Mouse (Mus musculus) kidney, adult 2 months (tissue): ENCODE results near the gene Gm14124. TPM values are rescaled to one million over a fixed set of nuclear protein-coding genes. Genes with fewer than 3 reads are reported as not detected.
A peak's percentile ranks its signal among the peaks of the same experiment; 100 is the strongest.
"Not testable (repeated sequence)": the region's sequence is repeated elsewhere in the genome, so short reads cannot be mapped to it uniquely, and the experiment has no call there.

Experiments
- DNase-seq: peaks from one replicate; pipeline ENCODE4 v3.0.0; 2021
- H3K27ac ChIP-seq: fragments of 200-500 bp; 2 replicates; pipeline ENCODE4 v1.5.1; 2012; ENCODE audit warnings: low read depth, low read length, control low read depth, inconsistent platforms; ENCODE audit not compliant: insufficient read depth
- H3K27me3 ChIP-seq: fragments of 200-500 bp; replicated peaks from 2 replicates; pipeline ENCODE4 v1.6.1; 2012; ENCODE audit warnings: mild to moderate bottlenecking, moderate library complexity, low read length, inconsistent platforms; ENCODE audit not compliant: control insufficient read depth, insufficient read depth
- H3K36me3 ChIP-seq: fragments of 200-500 bp; 2 replicates; pipeline ENCODE4 v1.6.1; 2012; ENCODE audit warnings: mild to moderate bottlenecking, moderate library complexity, low read length, inconsistent platforms; ENCODE audit not compliant: control insufficient read depth, insufficient read depth
- H3K4me1 ChIP-seq: fragments of 200-500 bp; 2 replicates; pipeline ENCODE4 v1.6.1; 2011; ENCODE audit warnings: low read length; ENCODE audit not compliant: control insufficient read depth, insufficient read depth
- H3K4me3 ChIP-seq: fragments of 200-500 bp; 2 replicates; pipeline ENCODE4 v1.5.1; 2011; ENCODE audit warnings: mild to moderate bottlenecking, low read depth, low read length, control low read depth; ENCODE audit not compliant: insufficient read depth
- CTCF ChIP-seq: fragments of 200-500 bp; conservative IDR thresholded peaks from 2 replicates; pipeline ENCODE4 v1.5.1; 2011; ENCODE audit warnings: low read depth, mild to moderate bottlenecking, control low read depth, low read length, moderate library complexity, mixed read lengths; ENCODE audit not compliant: insufficient read depth, insufficient read length
- POLR2A ChIP-seq: fragments of 200-500 bp; IDR thresholded peaks from one replicate; pipeline ENCODE4 v1.6.1; 2011; ENCODE audit warnings: low read depth, low read length, control low read depth
- WGBS: fragments of 180-500 bp; shearing (Covaris S2); methylation state at CpG from one replicate; pipeline ENCODE4 v1.1.7; 2018; 5-methylcytosine and 5-hydroxymethylcytosine counted together
- polyA plus RNA-seq: library from polyadenylated mRNA; depleted of rRNA; stranded (reverse); fragments of >200 nt; gene quantifications from 2 replicates; pipeline ENCODE4 v1.2.3, GENCODE M21; 2012; rRNA removed

The Gm14124 gene
- polyA plus RNA-seq, 1 experiment = not detected

DNA sequence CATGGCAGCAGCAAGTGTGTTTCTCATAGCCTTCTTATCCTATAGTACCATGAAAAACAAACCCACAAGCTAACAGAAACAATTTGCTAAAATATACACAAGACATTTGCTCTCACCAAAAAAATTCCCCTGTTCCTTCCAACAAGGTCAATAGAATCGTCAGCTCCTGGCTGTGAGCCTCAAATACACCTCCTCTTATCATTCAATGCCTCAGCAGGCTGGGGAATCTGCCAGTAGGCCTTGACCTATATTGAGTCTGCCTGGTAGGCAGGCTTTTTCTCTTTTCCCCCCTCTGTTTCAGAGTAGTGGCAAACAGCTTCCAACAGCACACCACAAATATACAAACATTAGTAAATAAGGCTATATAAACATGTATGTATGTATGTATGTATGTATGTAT is 41.8 kb downstream of the Gm14124 start:
- Histone ChIP-seq H3K27me3 (no peaks in the 10 kb centered on the region), H3K4me3 (no peak overlapping the region), H3K36me3 (no peaks in the 10 kb centered on the region), H3K4me1 (no peaks in the 10 kb centered on the region), H3K27ac (no peak overlapping the region)
- no peak for TF ChIP-seq CTCF
- no peak for TF ChIP-seq POLR2A
- DNase-seq = no peak
- whole genome bisulfite sequencing = 46% methylated on average over 1 of the region's 1 CpGs

DNA sequence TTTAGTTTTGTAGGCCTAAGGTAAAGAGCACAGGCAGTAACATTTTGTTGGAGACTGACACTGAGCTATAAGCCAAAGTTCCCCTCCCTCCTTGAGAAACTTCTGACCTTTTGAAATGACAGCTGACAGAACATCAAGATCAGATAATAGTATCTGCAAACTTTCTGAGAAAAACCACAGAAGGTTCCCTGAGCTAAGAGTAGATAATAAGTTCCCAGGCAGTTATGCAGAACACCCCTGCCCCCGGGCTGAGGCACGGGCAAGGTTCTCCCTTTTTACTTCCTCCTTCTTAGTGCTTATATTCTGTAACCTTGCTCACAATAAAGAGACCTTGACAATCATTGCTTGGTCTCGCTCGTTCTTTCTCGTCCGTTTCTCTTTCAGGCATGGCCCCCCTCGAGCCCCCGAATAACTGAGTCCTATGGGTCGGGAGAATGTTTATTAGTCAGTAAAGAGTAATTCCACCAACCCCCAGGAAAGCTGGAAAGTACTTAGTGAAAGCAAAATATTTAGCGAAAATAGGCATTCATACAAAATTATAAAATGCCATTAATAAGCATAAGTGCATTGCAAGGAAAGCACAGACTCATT is 50.0 kb downstream of the Gm14124 start:
- Histone ChIP-seq H3K36me3 (no peaks in the 10 kb centered on the region), H3K27ac (no peak overlapping the region), H3K4me3 (no peak overlapping the region), H3K4me1 (no peaks in the 10 kb centered on the region; the same call in 1 of the 2 replicates), H3K27me3 (no peaks in the 10 kb centered on the region)
- TF ChIP-seq POLR2A = no peak
- WGBS = 71% methylated on average over 10 of the region's 10 CpGs
- no peak for DNase-seq

DNA sequence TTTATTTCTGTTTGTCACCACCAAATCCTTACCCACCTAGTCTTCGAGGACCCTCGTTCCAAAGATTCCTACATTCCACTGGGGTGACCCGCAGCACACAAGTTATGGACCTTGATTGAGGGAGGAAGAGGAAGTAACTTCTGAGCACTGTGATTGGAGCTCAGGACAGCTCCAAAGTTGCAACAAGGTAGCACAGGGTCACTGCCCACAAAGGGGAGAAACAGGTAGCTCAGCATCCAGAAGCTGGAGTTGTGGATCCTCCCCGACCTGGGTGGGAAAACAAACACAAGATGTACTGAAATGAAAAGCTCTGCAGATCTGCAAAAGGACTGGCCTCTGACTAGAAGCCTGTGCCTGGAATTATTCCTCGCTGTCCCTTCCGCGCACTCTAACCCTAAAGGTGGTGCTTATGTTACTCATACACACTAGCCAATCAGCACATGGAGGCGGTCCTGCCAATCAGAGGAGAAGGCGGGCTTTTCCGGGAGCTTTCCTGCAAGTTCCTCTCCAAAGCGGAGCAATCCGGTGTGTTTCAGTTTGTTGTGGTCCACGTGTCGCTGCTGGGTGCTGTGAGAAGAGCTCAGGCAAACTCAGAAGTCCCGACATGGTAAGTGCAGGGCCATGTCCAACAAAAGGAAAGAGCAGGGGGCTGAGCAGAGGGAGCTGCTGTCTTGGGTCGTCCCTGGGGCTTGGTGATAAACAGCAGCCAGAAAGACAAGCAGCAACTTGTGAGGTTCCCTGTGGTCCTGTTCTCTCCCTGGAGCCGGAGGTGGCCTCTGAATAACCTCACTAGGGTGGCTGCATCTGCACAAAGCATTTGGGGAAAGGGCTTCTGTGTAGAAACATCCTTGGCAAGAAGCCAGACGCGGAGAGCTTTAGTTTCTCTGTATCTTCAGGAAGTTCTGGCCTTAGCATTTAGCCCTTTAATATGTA is 53.9 kb downstream of the Gm14124 start:
- H3K36me3 ChIP-seq = not testable (repeated sequence)
- WGBS = 12% methylated on average over 19 of the region's 19 CpGs

DNA sequence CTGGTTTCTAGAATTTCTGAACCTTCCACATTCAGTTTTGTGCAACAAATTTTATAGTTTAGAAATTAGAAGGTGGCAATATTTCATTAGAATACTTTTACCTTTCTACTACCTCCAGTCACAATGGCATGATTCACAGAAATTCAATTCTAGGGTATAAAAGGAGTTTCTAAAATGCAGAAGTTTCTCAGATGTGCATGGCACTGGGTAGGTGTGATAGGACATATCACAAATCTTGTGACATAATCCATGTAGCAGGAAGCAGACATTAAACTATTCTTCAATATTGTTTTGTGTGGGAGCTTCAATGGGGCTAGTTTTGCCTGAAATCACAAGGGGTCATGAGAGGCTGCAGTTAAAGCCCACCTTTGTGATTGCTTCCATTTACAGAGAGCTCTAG is 58.8 kb downstream of the Gm14124 start:
- TF ChIP-seq CTCF (no peak), POLR2A (no peak)
- no peaks in the 10 kb centered on the region; the same call in 1 of the 2 replicates for H3K36me3 ChIP-seq
- no peaks in the 10 kb centered on the region for H3K27me3 ChIP-seq
- no peak overlapping the region for H3K27ac ChIP-seq
- no peak overlapping the region for H3K4me3 ChIP-seq
- no peaks in the 10 kb centered on the region for H3K4me1 ChIP-seq
- no peak for DNase-seq

More for the DNA sequence above, 53.9 kb downstream of the Gm14124 start:
- peak; percentile 97 for DNase-seq
- Histone ChIP-seq H3K4me3 (peak overlapping the region; percentile 79), H3K27ac (peak overlapping the region; percentile 29; the same call in 1 of the 2 replicates)
- H3K27me3 ChIP-seq, H3K4me1 ChIP-seq: not testable (repeated sequence)

- Histone ChIP-seq H3K27ac (no peak overlapping the region), H3K4me1 (no peaks in the 10 kb centered on the region), H3K27me3 (no peaks in the 10 kb centered on the region), H3K4me3 (no peak overlapping the region), H3K36me3 (peaks cover 2% of the 10 kb centered on the region)
- no peak for TF ChIP-seq POLR2A
- no peak for TF ChIP-seq CTCF
- 96% methylated on average over 1 of the region's 1 CpGs for WGBS
- DNase-seq = no peak
Measured at GRCm38 (mm10) chr2:150318973-150319372, 61.7 kb downstream of the Gm14124 start.

Other genes starting within 250 kb of the Gm14124 start
- 0.92 and 1.6 TPM in 2 replicates for gene Zfp120, start 120.8 kb upstream of the Gm14124 start, polyA plus RNA-seq
- not detected in 2 replicates for gene Gm10770, start 77.8 kb upstream of the Gm14124 start, polyA plus RNA-seq
- gene Gm14139, start 75.8 kb upstream of the Gm14124 start, polyA plus RNA-seq = not detected in 2 replicates
- 0.38 and 0.41 TPM in 2 replicates for gene Zfp937, start 39.4 kb upstream of the Gm14124 start, polyA plus RNA-seq
- gene Gm21994, start 1.9 kb upstream of the Gm14124 start, polyA plus RNA-seq = 0.16 TPM in 1 of 2 replicates, not detected in the other
- gene Gm10130, start 66.2 kb downstream of the Gm14124 start, polyA plus RNA-seq = not detected in 2 replicates
- gene 3300002I08Rik, start 105.2 kb downstream of the Gm14124 start, polyA plus RNA-seq = 1.4 and 1.5 TPM in 2 replicates
- gene Zfp442, start 194.0 kb downstream of the Gm14124 start, polyA plus RNA-seq = 0.13 and 0.18 TPM in 2 replicates
- gene Zfp345, start 227.6 kb downstream of the Gm14124 start, polyA plus RNA-seq = not detected in 2 replicates